Mouse (Mus musculus): Measurements from ENCODE around the gene Kcnc1. TPM values are rescaled to one million over a fixed set of nuclear protein-coding genes. Genes with fewer than 3 reads are reported as not detected.

Gene Kcnc1
- polyA plus RNA-seq (2011; ENCODE audit: insufficient read length, low read depth, missing spikeins): not detected in 2 replicates

- Histone ChIP-seq H3K4me3 (ENCODE audit: insufficient read depth, low read length) (peak within 1 kb of the TSS; percentile 34), H3K27ac (ENCODE audit: insufficient read depth, low read length) (no peak within 1 kb of the TSS), H3K4me1 (ENCODE audit: control insufficient read depth, insufficient read depth, low read length) (no peaks in the 10 kb centered on the region)
- TF ChIP-seq CTCF (IDR thresholded peaks at IDR 0.05; ENCODE audit: borderline replicate concordance, insufficient read depth, low read length): no peak
- TF ChIP-seq POLR2A (IDR thresholded peaks at IDR 0.05; ENCODE audit: low read depth, low read length): no peak
Measured at GRCm38 (mm10) chr7:46396231-46396927, at the start of gene Kcnc1. Gene Kcnc1, plus strand, starts transcription at chr7:46396497.

DNA sequence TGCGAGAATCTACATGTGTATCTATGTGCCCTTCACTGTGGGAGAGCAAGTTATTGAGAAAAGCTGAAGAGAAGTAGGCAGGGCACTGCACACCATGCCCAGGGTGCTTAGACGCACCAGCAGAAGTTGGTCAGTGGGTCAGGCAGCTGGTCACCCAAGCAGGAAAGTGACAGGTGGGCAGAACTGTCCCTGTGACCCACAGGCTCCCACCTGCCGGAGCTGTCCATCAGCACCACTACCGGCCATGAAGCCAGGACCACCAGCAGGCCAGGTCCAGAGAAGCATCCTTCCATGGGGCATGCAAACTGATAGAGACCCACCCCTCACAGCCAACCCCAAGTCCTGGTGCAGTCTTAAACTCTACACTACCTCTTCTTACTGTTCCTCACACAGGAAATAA, 48.6 kb upstream of the Kcnc1 start:
- no peak for TF ChIP-seq POLR2A (IDR thresholded peaks at IDR 0.05; ENCODE audit: low read depth, low read length)
- no peak for TF ChIP-seq CTCF (IDR thresholded peaks at IDR 0.05; ENCODE audit: borderline replicate concordance, insufficient read depth, low read length)
- no peaks in the 10 kb centered on the region for H3K4me1 ChIP-seq (ENCODE audit: control insufficient read depth, insufficient read depth, low read length)

DNA sequence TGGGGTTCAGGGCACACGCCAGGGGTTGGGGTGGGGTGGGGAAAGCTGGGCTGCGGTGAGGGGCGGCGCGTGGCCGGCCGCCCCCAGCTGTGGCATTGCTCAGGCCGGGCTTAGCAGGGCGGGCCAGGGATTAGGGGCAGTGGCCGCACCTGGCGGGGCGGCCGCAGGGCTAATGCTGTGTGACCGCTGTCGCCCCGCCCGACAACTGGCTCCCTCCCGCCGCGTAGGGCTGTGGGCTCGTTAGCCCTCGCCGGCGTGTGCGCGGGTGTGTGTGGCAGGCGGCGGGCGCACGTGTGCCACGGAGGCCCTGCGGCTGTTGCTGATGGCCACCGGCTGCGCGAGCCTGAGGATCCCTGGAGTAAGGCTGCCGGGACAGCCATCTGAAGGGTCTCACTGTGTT, 47.5 kb upstream of the Kcnc1 start:
- no peak for TF ChIP-seq CTCF (IDR thresholded peaks at IDR 0.05; ENCODE audit: borderline replicate concordance, insufficient read depth, low read length)
- no peak for TF ChIP-seq POLR2A (IDR thresholded peaks at IDR 0.05; ENCODE audit: low read depth, low read length)
- H3K27ac ChIP-seq (ENCODE audit: insufficient read depth, low read length): no peak overlapping the region
- H3K4me3 ChIP-seq (ENCODE audit: insufficient read depth, low read length): no peak overlapping the region

More for the DNA sequence above, 48.6 kb upstream of the Kcnc1 start:
- H3K4me3 ChIP-seq (ENCODE audit: insufficient read depth, low read length): no peak overlapping the region
- H3K27ac ChIP-seq (ENCODE audit: insufficient read depth, low read length): no peak overlapping the region

GRCm38 (mm10) chr7:46350119-46350702, 46.1 kb upstream of the Kcnc1 start:
- Histone ChIP-seq H3K27ac (ENCODE audit: insufficient read depth, low read length) (no peak overlapping the region), H3K4me3 (ENCODE audit: insufficient read depth, low read length) (no peak overlapping the region), H3K4me1 (ENCODE audit: control insufficient read depth, insufficient read depth, low read length) (no peaks in the 10 kb centered on the region)
- TF ChIP-seq POLR2A (IDR thresholded peaks at IDR 0.05; ENCODE audit: low read depth, low read length) (no peak), CTCF (IDR thresholded peaks at IDR 0.05; ENCODE audit: borderline replicate concordance, insufficient read depth, low read length) (no peak)

More for the DNA sequence above, 47.5 kb upstream of the Kcnc1 start:
- no peaks in the 10 kb centered on the region for H3K4me1 ChIP-seq (ENCODE audit: control insufficient read depth, insufficient read depth, low read length)

GRCm38 (mm10) chr7:46352748-46353147, 43.5 kb upstream of the Kcnc1 start:
- no peak overlapping the region for H3K27ac ChIP-seq (ENCODE audit: insufficient read depth, low read length)
- no peaks in the 10 kb centered on the region for H3K4me1 ChIP-seq (ENCODE audit: control insufficient read depth, insufficient read depth, low read length)
- H3K4me3 ChIP-seq (ENCODE audit: insufficient read depth, low read length): no peak overlapping the region
- no peak for TF ChIP-seq POLR2A (IDR thresholded peaks at IDR 0.05; ENCODE audit: low read depth, low read length)
- TF ChIP-seq CTCF (IDR thresholded peaks at IDR 0.05; ENCODE audit: borderline replicate concordance, insufficient read depth, low read length): no peak

GRCm38 (mm10) chr7:46353216-46353615, 43.1 kb upstream of the Kcnc1 start:
- no peak overlapping the region for H3K27ac ChIP-seq (ENCODE audit: insufficient read depth, low read length)
- TF ChIP-seq CTCF (IDR thresholded peaks at IDR 0.05; ENCODE audit: borderline replicate concordance, insufficient read depth, low read length): no peak
- no peak for TF ChIP-seq POLR2A (IDR thresholded peaks at IDR 0.05; ENCODE audit: low read depth, low read length)

DNA sequence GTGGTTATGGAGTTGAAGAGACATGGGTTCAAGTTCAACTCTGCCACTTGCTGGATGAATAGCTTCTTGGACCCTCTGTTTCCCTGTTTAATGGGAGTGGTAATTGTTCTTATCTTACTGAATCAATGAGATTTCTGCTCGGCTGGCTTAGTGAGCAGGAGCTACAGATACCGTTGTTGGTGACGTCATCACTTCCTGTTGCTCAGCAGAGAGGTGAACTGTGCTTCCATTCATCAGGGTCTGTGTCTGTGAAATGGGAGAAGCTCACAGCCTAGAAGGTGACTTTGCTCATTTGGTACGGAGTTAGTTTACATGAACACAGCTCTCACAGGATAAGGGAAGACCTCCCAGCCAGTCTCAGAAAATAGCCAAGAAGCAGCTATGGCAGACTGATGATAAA, 42.4 kb upstream of the Kcnc1 start:
- no peak overlapping the region for H3K4me3 ChIP-seq (ENCODE audit: insufficient read depth, low read length)
- H3K4me1 ChIP-seq (ENCODE audit: control insufficient read depth, insufficient read depth, low read length): no peaks in the 10 kb centered on the region
- no peak overlapping the region for H3K27ac ChIP-seq (ENCODE audit: insufficient read depth, low read length)
- TF ChIP-seq POLR2A (IDR thresholded peaks at IDR 0.05; ENCODE audit: low read depth, low read length) (no peak), CTCF (IDR thresholded peaks at IDR 0.05; ENCODE audit: borderline replicate concordance, insufficient read depth, low read length) (no peak)

More at GRCm38 (mm10) chr7:46353216-46353615, 43.1 kb upstream of the Kcnc1 start:
- no peaks in the 10 kb centered on the region for H3K4me1 ChIP-seq (ENCODE audit: control insufficient read depth, insufficient read depth, low read length)
- no peak overlapping the region for H3K4me3 ChIP-seq (ENCODE audit: insufficient read depth, low read length)

- no peak overlapping the region for H3K27ac ChIP-seq (ENCODE audit: insufficient read depth, low read length)
- H3K4me1 ChIP-seq (ENCODE audit: control insufficient read depth, insufficient read depth, low read length): no peaks in the 10 kb centered on the region
- H3K4me3 ChIP-seq (ENCODE audit: insufficient read depth, low read length): no peak overlapping the region
- TF ChIP-seq POLR2A (IDR thresholded peaks at IDR 0.05; ENCODE audit: low read depth, low read length): no peak
- TF ChIP-seq CTCF (IDR thresholded peaks at IDR 0.05; ENCODE audit: borderline replicate concordance, insufficient read depth, low read length): no peak
Measured at GRCm38 (mm10) chr7:46361776-46362175, 34.5 kb upstream of the Kcnc1 start.

DNA sequence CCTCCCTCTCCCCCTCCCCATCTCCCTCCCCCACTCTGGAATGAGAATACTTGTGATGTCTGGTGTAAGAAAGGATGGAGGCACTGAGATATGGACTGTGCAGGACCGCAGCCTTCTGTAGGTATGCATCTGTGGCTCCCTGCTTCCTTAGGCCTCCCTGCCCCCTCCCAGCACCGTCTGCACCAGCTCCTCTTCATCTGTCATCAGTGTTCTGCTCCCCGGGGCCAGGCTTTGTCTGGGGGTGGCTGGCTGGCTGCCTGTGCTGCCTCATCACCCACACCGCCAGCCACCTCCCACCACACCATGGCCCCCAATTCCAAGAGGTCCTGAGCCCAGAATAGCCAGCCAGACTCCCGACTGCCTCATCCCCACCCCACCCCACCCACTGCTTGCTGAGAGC, 32.1 kb upstream of the Kcnc1 start:
- Histone ChIP-seq H3K4me3 (ENCODE audit: insufficient read depth, low read length) (no peak overlapping the region), H3K4me1 (ENCODE audit: control insufficient read depth, insufficient read depth, low read length) (no peaks in the 10 kb centered on the region), H3K27ac (ENCODE audit: insufficient read depth, low read length) (no peak overlapping the region)
- TF ChIP-seq CTCF (IDR thresholded peaks at IDR 0.05; ENCODE audit: borderline replicate concordance, insufficient read depth, low read length): no peak
- no peak for TF ChIP-seq POLR2A (IDR thresholded peaks at IDR 0.05; ENCODE audit: low read depth, low read length)

- Histone ChIP-seq H3K27ac (ENCODE audit: insufficient read depth, low read length) (no peak overlapping the region), H3K4me1 (ENCODE audit: control insufficient read depth, insufficient read depth, low read length) (no peaks in the 10 kb centered on the region), H3K4me3 (ENCODE audit: insufficient read depth, low read length) (no peak overlapping the region)
- TF ChIP-seq CTCF (IDR thresholded peaks at IDR 0.05; ENCODE audit: borderline replicate concordance, insufficient read depth, low read length): no peak
- TF ChIP-seq POLR2A (IDR thresholded peaks at IDR 0.05; ENCODE audit: low read depth, low read length): no peak
Measured at GRCm38 (mm10) chr7:46365810-46366209, 30.5 kb upstream of the Kcnc1 start.
